Mouse (Mus musculus) forebrain, embryonic 10.5 days (tissue): ENCODE results near the gene Atp2c2. TPM values are rescaled to one million over a fixed set of nuclear protein-coding genes. Genes with fewer than 3 reads are reported as not detected.
A peak's percentile ranks its signal among the peaks of the same experiment; 100 is the strongest.

ENCODE experiments used
- DNase-seq: peaks from one replicate; pipeline ENCODE4 v3.0.0-alpha.2; 2017; ENCODE audit warnings: low spot score; ENCODE audit errors: extremely low spot score
- H3K27ac ChIP-seq: fragments of 300-500 bp; sonication (generic); 2 replicates; pipeline ENCODE4 v1.5.1; 2016; ENCODE audit warnings: mild to moderate bottlenecking
- H3K27me3 ChIP-seq: fragments of 300-500 bp; sonication (generic); 2 replicates; pipeline ENCODE4 v1.6.1; 2016; ENCODE audit warnings: mild to moderate bottlenecking; ENCODE audit not compliant: poor library complexity, severe bottlenecking
- H3K36me3 ChIP-seq: fragments of 300-500 bp; sonication (generic); replicated peaks from 2 replicates; pipeline ENCODE4 v1.6.1; 2016; ENCODE audit warnings: mild to moderate bottlenecking, moderate library complexity
- H3K4me1 ChIP-seq: fragments of 300-500 bp; sonication (generic); 2 replicates; pipeline ENCODE4 v1.6.1; 2016
- H3K4me3 ChIP-seq: fragments of 300-500 bp; sonication (generic); 2 replicates; pipeline ENCODE4 v1.5.1; 2016; ENCODE audit warnings: mild to moderate bottlenecking, moderate library complexity
- H3K9me3 ChIP-seq: fragments of 300-500 bp; sonication (generic); 2 replicates; pipeline ENCODE4 v1.6.1; 2016; ENCODE audit warnings: mild to moderate bottlenecking, moderate library complexity
- WGBS: fragments of 180-500 bp; shearing (Covaris S2); methylation state at CpG from one replicate; pipeline ENCODE4 v1.1.7; 2016; 5-methylcytosine and 5-hydroxymethylcytosine counted together
- polyA plus RNA-seq: library from polyadenylated mRNA; unstranded; fragments of >200 nt; fragmentation: Nextera tagmentation; extraction: Ambion mirVana; gene quantifications from 2 replicates; pipeline ENCODE4 v1.2.1, GENCODE M21; 2016

Atp2c2 gene
- polyA plus RNA-seq, 1 experiment from 2014 or later = 1.5 TPM

DNA sequence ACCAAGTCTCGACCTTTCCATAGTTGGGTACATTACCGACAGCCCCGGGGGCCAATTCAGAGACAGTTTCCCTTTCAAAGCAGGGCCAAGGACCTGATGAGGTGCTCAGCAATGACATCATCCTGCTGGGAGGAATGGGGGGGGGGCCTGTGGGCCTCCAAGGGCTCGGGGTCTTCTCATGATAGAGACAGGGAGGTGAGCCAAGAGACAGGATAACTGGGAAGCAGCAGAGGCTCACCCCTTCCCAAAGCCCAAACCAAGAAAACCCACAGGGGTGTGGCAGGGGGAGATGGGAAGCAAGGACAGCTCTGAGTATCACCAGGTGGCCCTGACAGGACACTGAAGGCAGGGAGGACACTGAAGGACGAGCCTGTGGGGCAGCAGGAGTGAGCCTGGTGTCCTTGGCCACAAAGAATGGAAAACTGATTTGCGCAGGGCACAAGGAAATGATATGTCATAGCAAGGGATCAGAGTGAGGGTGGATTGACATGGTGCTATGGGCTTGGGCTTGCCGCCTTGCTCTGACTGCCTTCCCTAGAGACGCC, 28.6 kb downstream of the Atp2c2 start:
- WGBS = 87% methylated on average over 8 of the region's 8 CpGs
- DNase-seq = no peak

DNA sequence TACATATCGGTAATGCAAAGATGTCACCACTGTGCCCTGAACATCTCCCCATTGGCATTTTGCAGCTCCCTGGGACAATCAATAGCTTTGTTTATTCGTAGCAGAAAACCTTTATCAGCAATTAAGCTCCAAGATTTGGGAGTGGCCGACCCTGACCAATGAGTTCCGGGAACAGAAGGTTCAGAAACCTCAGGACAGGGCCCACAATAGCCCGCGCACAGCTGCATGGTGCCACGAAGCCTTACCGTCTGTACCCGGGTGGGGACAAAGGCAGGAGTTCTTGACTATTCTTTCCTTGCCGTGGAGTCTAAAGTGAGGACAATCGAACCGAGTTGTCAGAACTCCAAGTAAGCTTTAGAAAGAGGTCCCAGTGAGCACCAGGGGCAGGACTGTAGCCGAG, 32.3 kb downstream of the Atp2c2 start:
- 83% methylated on average over 13 of the region's 13 CpGs for WGBS
- H3K27ac ChIP-seq = no peak overlapping the region
- 0 out of 2 replicates have a peak, but pooled peaks cover 4% of the 10 kb centered on the region for H3K27me3 ChIP-seq
- no peaks in the 10 kb centered on the region for H3K9me3 ChIP-seq
- peaks cover 9% of the 10 kb centered on the region for H3K4me1 ChIP-seq
- no peak overlapping the region for H3K4me3 ChIP-seq
- no peaks in the 10 kb centered on the region for H3K36me3 ChIP-seq
- DNase-seq = no peak

More for the DNA sequence above, 28.6 kb downstream of the Atp2c2 start:
- H3K9me3 ChIP-seq = no peaks in the 10 kb centered on the region
- H3K27ac ChIP-seq = no peak overlapping the region
- H3K4me3 ChIP-seq = no peak overlapping the region
- H3K27me3 ChIP-seq = 0 out of 2 replicates have a peak, but pooled peaks cover 4% of the 10 kb centered on the region
- H3K4me1 ChIP-seq = peaks cover 4% of the 10 kb centered on the region; the same call in 1 of the 2 replicates
- H3K36me3 ChIP-seq = no peaks in the 10 kb centered on the region

DNA sequence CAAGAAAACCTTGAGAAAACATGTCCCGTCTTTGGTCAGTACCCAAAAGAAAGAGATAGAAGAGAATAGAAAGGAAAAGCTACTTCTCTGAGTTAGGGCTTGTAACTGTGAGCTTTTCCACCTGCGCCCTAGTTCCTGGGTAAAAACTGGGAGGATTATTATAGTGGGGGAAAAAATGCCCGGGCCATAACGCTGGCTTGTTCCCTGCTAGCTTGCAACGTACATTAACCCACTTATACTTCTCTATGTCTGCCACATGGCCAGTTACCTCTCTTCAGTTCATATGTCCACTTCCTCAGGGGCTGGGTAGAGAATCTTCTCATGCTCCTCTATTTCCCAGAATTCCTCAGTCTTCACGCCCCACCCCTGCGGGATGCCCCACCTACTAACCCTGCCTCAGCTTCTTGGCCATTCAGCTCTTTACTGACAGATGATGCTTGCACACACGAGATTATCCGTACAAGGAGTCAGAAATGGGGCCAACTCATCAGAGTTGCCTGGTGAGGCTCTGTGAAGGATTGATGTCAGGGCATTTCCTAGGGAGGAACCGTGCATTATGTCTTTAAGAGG, 36.6 kb downstream of the Atp2c2 start:
- Histone ChIP-seq H3K4me1 (peaks cover 15% of the 10 kb centered on the region), H3K27me3 (0 out of 2 replicates have a peak, but pooled peaks cover 4% of the 10 kb centered on the region), H3K36me3 (no peaks in the 10 kb centered on the region), H3K9me3 (no peaks in the 10 kb centered on the region), H3K27ac (no peak overlapping the region), H3K4me3 (no peak overlapping the region)
- no peak for DNase-seq
- 90% methylated on average over 10 of the region's 10 CpGs for WGBS

DNA sequence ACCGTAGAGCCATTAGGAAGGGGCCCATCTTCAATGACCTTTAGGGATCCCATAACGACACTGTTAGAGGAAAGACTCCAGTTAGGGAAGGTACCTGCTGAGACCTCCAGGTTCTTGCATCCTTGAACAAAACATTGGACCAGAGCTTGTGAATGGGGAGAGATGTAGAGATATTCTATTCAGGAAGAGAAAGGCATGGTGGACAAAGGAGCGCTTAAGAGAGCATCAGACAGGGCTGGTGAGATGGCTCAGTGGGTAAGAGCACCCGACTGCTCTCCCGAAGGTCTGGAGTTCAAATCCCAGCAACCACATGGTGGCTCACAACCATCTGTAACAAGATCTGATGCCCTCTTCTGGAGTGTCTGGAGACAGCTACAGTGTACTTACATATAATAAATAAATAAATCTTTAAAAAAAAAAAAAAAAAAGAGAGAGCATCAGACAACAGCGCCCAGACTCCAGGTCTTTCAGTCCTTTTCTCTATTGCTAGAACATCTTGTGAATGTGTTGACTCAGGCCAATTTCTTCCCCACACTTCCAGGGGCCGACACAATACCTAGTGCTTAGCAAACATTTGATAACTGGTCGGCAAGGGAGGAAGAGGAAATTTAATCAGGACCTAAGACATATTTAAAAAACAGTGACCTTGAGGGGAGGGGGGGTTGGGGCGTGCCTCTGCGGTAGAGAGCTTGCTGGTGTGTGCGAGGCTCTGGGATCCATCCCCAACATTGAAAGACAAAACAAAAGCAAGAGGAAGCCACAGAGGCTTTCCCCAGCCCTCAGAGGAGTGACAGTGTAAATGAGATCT, 37.5 kb downstream of the Atp2c2 start:
- Histone ChIP-seq H3K27me3 (0 out of 2 replicates have a peak, but pooled peaks cover 4% of the 10 kb centered on the region), H3K9me3 (no peaks in the 10 kb centered on the region), H3K4me3 (no peak overlapping the region), H3K4me1 (peaks cover 17% of the 10 kb centered on the region), H3K36me3 (no peaks in the 10 kb centered on the region), H3K27ac (no peak overlapping the region)
- 84% methylated on average over 11 of the region's 11 CpGs for WGBS
- no peak for DNase-seq

DNA sequence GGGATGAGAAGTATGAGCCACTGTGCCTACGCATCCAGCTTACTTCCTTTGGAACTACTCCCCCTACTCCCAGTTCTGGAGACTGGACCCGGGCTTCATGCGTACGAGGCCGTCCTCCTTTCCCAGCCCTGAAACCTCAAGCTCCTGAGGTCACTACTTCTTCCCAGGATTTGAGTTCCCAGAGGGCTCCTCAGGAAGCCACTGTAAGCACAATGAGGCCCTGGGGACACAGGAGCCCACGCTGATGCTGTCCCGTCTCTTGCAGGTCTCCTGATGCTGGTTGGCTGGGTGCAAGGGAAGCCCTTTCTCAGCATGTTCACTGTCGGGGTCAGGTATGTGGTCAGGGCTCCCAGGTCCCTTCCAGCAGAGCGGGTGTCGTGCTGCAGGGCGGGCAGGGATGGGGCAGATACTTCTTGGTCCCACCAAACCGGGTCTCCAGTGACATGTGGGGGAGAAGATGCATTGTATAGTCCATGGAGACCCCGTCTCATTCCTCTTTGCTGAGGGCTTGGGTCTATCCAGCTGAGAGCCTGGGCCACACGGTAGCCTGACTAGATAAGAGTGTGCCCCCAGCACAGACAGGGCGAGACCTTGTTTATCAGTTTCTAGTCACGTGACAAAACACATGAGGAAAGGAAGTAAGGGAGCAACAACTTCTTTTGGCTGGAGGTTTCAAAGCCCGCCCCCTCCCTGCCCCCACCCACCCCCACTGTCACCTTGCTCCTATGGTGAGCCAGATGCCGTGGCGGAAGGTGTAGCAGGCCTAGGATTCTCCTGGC, 38.5 kb downstream of the Atp2c2 start:
- no peak overlapping the region for H3K4me3 ChIP-seq
- no peaks in the 10 kb centered on the region for H3K27me3 ChIP-seq
- H3K4me1 ChIP-seq = peaks cover 17% of the 10 kb centered on the region
- 81% methylated on average over 19 of the region's 19 CpGs for WGBS
- no peak for DNase-seq
- no peaks in the 10 kb centered on the region for H3K36me3 ChIP-seq
- no peaks in the 10 kb centered on the region for H3K9me3 ChIP-seq
- H3K27ac ChIP-seq = no peak overlapping the region

DNA sequence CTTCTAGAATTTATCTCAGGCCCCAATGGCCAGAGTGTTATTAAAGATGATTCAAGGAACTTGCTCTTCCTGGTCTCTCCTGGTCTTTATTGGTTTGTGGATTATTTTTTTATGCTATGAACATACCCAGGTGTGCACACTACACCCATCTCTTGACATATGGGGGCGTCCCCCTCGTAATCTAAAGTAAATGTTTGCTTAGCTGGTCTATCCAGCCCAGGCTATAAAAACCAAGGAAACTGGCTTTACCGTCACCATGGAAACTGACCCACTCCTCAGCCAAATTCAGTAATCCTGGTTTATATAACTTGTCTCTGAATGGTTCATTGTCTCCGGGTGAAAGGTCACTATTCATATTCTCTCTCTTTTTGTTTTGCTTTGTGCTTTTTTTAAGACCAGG, 40.8 kb downstream of the Atp2c2 start:
- H3K27ac ChIP-seq = no peak overlapping the region
- H3K27me3 ChIP-seq = no peaks in the 10 kb centered on the region
- H3K4me3 ChIP-seq = no peak overlapping the region
- 81% methylated on average over 4 of the region's 4 CpGs for WGBS
- peaks cover 16% of the 10 kb centered on the region for H3K4me1 ChIP-seq
- DNase-seq = no peak
- H3K36me3 ChIP-seq = no peaks in the 10 kb centered on the region
- no peaks in the 10 kb centered on the region for H3K9me3 ChIP-seq

DNA sequence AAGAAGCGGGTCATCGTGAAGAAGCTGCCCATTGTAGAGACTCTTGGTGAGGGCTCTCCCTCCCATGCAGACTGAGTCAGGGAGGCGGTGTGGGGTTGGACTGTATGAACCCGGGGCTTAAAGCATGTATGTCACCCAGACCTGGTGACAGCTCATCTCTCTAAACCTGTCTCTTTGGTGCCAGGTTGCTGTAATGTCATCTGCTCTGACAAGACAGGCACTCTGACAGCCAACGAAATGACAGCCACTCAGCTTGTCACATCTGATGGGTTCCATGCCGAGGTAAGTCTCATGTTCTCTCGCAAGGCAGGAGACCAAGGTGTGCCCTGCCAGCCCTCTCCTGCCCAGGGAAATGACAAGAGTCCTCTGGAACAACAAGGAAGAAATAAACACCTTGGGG, 42.6 kb downstream of the Atp2c2 start:
- no peak overlapping the region for H3K27ac ChIP-seq
- 93% methylated on average over 7 of the region's 7 CpGs for WGBS
- no peaks in the 10 kb centered on the region for H3K36me3 ChIP-seq
- DNase-seq = no peak
- peaks cover 16% of the 10 kb centered on the region for H3K4me1 ChIP-seq
- no peaks in the 10 kb centered on the region for H3K9me3 ChIP-seq
- no peak overlapping the region for H3K4me3 ChIP-seq
- H3K27me3 ChIP-seq = no peaks in the 10 kb centered on the region

DNA sequence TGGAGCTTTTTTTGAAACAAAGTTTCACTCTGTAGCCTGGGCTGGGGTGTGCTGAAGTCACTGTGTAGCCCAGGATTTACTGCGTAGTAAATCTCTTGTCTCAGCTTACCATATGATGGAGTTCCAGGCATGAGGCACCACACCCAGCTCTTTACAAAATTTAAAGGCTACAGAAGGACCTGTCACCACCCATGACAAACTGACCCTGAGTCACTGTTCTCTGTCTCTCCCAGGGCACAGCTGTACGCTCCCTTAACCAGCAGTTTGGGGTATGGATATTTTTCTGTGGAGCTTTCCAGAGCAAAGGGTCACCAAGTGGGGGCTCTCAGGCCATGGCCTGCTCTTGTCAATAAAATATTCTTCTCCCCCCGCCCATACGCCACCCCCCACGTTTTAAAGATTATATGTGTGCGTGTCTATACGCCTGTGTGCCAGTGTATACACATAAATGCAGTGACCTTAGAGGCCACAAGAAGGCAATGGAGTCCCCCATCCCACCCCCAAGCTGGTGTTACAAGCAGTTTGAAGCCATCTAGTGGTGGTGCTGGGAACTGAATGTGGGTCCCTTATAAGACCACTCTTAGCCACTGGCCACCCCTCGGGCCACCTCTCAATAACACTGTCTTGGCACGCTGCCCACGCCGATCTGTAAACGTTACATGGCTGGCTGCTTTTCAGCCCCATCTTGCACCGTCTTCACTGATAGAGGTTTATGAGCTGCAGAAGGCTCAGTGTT, 43.6 kb downstream of the Atp2c2 start:
- Histone ChIP-seq H3K9me3 (no peaks in the 10 kb centered on the region), H3K36me3 (no peaks in the 10 kb centered on the region), H3K27me3 (no peaks in the 10 kb centered on the region), H3K27ac (no peak overlapping the region), H3K4me3 (no peak overlapping the region), H3K4me1 (peaks cover 16% of the 10 kb centered on the region)
- peak; percentile 56 for DNase-seq
- WGBS = 68% methylated on average over 13 of the region's 13 CpGs

DNA sequence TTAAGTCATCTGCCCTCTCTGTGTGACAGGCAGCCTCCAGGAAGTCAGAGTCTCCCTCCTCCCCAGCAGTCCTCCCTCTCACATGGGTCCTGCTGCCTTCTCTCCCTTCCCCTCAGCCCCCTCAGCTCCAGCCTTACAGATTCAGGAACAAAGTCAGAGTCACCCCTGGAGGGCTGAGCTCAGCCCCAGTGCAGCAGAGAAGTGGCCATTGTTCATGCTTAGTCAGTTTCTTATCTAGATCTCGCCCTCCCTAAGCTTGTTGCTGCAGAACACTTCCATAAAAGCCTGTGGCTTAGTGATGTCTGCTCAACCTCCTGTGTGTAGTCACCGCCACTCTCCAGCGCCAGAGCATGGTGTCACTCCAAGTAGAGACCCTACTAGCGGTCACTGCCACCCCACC, 44.8 kb downstream of the Atp2c2 start:
- Histone ChIP-seq H3K27me3 (no peaks in the 10 kb centered on the region), H3K36me3 (no peaks in the 10 kb centered on the region), H3K9me3 (no peaks in the 10 kb centered on the region), H3K27ac (no peak overlapping the region), H3K4me1 (peaks cover 16% of the 10 kb centered on the region), H3K4me3 (no peak overlapping the region)
- 89% methylated on average over 4 of the region's 4 CpGs for WGBS
- no peak for DNase-seq

DNA sequence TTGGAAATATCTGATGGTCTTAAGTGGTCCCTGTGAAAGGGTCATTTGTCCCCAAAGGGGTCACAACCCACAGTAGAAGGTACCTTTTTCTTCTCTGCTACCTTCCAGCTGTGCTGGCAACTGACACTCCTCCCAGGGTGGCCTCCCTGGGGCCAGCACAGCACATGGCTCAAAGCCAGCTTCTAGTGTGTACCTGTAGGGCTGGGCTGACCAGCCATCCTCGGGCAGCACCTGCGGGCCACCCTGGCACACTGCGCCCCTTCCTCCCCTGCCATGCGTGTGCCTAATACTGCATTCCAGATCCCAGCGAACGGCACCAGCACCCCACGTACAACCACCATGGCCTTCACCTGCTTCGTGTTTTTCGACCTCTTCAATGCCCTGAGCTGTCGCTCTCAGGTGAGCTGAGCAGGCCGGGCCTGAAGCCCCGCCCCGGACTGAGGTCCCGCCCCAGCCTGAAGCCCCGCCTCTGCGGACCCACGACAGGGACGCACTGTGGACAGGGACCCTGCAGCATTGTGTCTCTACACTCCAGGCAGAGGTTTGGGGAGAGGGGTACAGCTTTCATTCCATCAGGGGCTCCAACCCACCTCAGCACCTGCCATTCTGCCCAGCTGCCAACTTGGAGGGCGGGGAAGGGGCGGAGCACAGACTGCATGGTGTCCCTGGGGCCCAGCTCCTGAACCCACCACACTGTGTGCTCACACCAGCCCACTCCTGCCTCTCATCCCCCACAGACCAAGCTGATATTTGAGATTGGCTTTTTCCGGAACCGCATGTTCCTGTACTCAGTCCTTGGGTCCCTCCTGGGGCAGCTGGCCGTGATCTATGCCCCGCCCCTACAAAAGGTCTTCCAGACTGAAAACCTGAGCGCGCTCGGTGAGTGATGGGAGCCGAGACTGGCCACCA, 55.7 kb downstream of the Atp2c2 start:
- DNase-seq = no peak
- H3K27me3 ChIP-seq = peaks cover 29% of the 10 kb centered on the region
- peaks cover 39% of the 10 kb centered on the region for H3K4me1 ChIP-seq
- H3K27ac ChIP-seq = peak overlapping the region; percentile 53
- H3K36me3 ChIP-seq = 0 out of 2 replicates have a peak, but pooled peaks cover 1% of the 10 kb centered on the region
- no peaks in the 10 kb centered on the region for H3K9me3 ChIP-seq
- 17% methylated on average over 28 of the region's 28 CpGs for WGBS
- H3K4me3 ChIP-seq = peak overlapping the region; percentile 49

DNA sequence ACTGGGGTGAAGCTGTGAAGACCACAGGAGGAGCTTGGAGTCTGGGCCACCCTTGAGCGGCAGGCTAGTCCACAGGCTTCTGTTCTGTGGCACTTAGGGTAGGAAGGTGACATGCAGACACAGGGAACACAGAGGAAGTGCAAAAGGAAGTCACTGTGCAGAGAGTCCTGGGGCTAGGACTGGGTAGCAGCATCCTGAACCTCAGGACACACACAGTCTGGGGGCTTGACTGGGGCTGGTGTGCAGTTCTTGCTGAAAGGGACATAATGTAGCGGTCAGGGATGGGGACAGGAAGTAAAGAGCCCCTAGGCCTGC, 56.3 kb downstream of the Atp2c2 start:
- DNase-seq = no peak
- Histone ChIP-seq H3K4me1 (peaks cover 39% of the 10 kb centered on the region), H3K36me3 (0 out of 2 replicates have a peak, but pooled peaks cover 2% of the 10 kb centered on the region), H3K27ac (peak overlapping the region; percentile 53; the same call in 1 of the 2 replicates), H3K9me3 (no peaks in the 10 kb centered on the region), H3K27me3 (peaks cover 29% of the 10 kb centered on the region), H3K4me3 (peak overlapping the region; percentile 49)
- WGBS = 54% methylated on average over 2 of the region's 2 CpGs
